Mouse (Mus musculus) MEL (cell line): ENCODE results near the gene Tdp1. TPM values are rescaled to one million over a fixed set of nuclear protein-coding genes. Genes with fewer than 3 reads are reported as not detected.

Experiments used
- DNase-seq: peaks from one replicate; pipeline ENCODE4 v3.0.0; 2011; ENCODE audit warnings: low read depth, low spot score
- H3K27ac ChIP-seq: 2 replicates; pipeline ENCODE4 v1.5.1; 2012; ENCODE audit warnings: low read depth, mild to moderate bottlenecking, control low read depth, low read length, moderate library complexity; ENCODE audit not compliant: control insufficient read depth
- H3K27me3 ChIP-seq, 2 experiments: fragments of 150-350 bp in 1 of 2; sonication (generic) in 1 of 2; 2 replicates each; pipeline ENCODE4 v1.6.1; 2012; ENCODE audit warnings: low read length in 2 of 2, mild to moderate bottlenecking in 2 of 2, improper control_type of control experiment in 1 of 2, moderate library complexity in 1 of 2; ENCODE audit not compliant: insufficient read depth in 2 of 2, control insufficient read depth in 1 of 2
- H3K36me3 ChIP-seq, 2 experiments: 2 replicates each; pipeline ENCODE4 v1.6.1; 2012 to 2014; ENCODE audit warnings: low read length in 2 of 2, improper control_type of control experiment in 1 of 2, inconsistent platforms in 1 of 2, mild to moderate bottlenecking in 1 of 2; ENCODE audit not compliant: insufficient read depth in 2 of 2, control insufficient read depth in 1 of 2
- H3K4me1 ChIP-seq, 2 experiments: fragments of 150-350 bp in 1 of 2; sonication (generic) in 1 of 2; 2 replicates each; pipeline ENCODE4 v1.6.1; 2012; ENCODE audit warnings: low read length in 2 of 2, improper control_type of control experiment in 1 of 2, mild to moderate bottlenecking in 1 of 2; ENCODE audit not compliant: insufficient read depth in 2 of 2, control insufficient read depth in 1 of 2
- H3K4me3 ChIP-seq, 2 experiments: fragments of 150-350 bp in 1 of 2; sonication (generic) in 1 of 2; 2 replicates each; pipeline ENCODE4 v1.5.1; 2012; ENCODE audit warnings: low read depth in 2 of 2, low read length in 2 of 2, mild to moderate bottlenecking in 2 of 2, moderate library complexity in 2 of 2, control low read depth in 1 of 2, improper control_type of control experiment in 1 of 2; ENCODE audit not compliant: control insufficient read depth in 1 of 2, insufficient read depth in 1 of 2
- H3K79me2 ChIP-seq: 2 replicates; pipeline ENCODE4 v1.6.1; 2012; ENCODE audit warnings: mild to moderate bottlenecking, low read length, moderate library complexity; ENCODE audit not compliant: control insufficient read depth, poor library complexity, insufficient read depth
- H3K9ac ChIP-seq: 2 replicates; pipeline ENCODE4 v1.6.1; 2012; ENCODE audit warnings: low read depth, mild to moderate bottlenecking, control low read depth, low read length, moderate library complexity; ENCODE audit not compliant: control insufficient read depth, poor library complexity, severe bottlenecking
- H3K9me3 ChIP-seq: fragments of 150-350 bp; sonication (generic); replicated peaks from 2 replicates; pipeline ENCODE4 v1.6.1; 2012; ENCODE audit warnings: mild to moderate bottlenecking, low read length, improper control_type of control experiment, moderate library complexity; ENCODE audit not compliant: insufficient read depth
- BHLHE40 ChIP-seq: IDR thresholded peaks from 2 replicates; pipeline ENCODE4 v1.6.1; 2012; ENCODE audit warnings: low read depth, mild to moderate bottlenecking, inconsistent platforms, low read length, improper control_type of control experiment, borderline replicate concordance
- CTCF ChIP-seq, 3 experiments: IDR thresholded peaks in 2 of 3; conservative IDR thresholded peaks in 1 of 3; 2 replicates each; pipeline ENCODE4 v1.5.1; 2011 to 2012; ENCODE audit warnings: low read length in 3 of 3, low read depth in 2 of 3, mild to moderate bottlenecking in 2 of 3, improper control_type of control experiment in 1 of 3, inconsistent platforms in 1 of 3, mixed read lengths in 1 of 3, moderate library complexity in 1 of 3; ENCODE audit not compliant: control insufficient read depth in 1 of 3, insufficient read depth in 1 of 3, poor library complexity in 1 of 3, severe bottlenecking in 1 of 3
- E2F4 ChIP-seq: IDR thresholded peaks from 2 replicates; pipeline ENCODE4 v1.6.1; 2011; ENCODE audit warnings: low read depth, low read length, improper control_type of control experiment, borderline replicate concordance
- ELF1 ChIP-seq: IDR thresholded peaks from 2 replicates; pipeline ENCODE4 v1.6.1; 2014; ENCODE audit warnings: low read depth, mild to moderate bottlenecking, inconsistent platforms, low read length, improper control_type of control experiment, moderate library complexity
- ETS1 ChIP-seq: IDR thresholded peaks from 2 replicates; pipeline ENCODE4 v1.6.1; 2012; ENCODE audit warnings: low read depth, mild to moderate bottlenecking, inconsistent platforms, low read length, improper control_type of control experiment, moderate library complexity
- GATA1 ChIP-seq: IDR thresholded peaks from 2 replicates; pipeline ENCODE4 v1.6.1; 2011; ENCODE audit warnings: low read depth, low read length, improper control_type of control experiment
- HCFC1 ChIP-seq: IDR thresholded peaks from 2 replicates; pipeline ENCODE4 v1.6.1; 2012; ENCODE audit warnings: low read depth, mild to moderate bottlenecking, inconsistent platforms, low read length, improper control_type of control experiment, moderate library complexity
- JUND ChIP-seq: IDR thresholded peaks from 2 replicates; pipeline ENCODE4 v1.6.1; 2011; ENCODE audit warnings: low read depth, mild to moderate bottlenecking, improper control_type of control experiment, low read length
- MAFK ChIP-seq: IDR thresholded peaks from 2 replicates; pipeline ENCODE4 v1.6.1; 2011; ENCODE audit warnings: low read depth, mild to moderate bottlenecking, low read length, improper control_type of control experiment, borderline replicate concordance
- MAX ChIP-seq: IDR thresholded peaks from 2 replicates; pipeline ENCODE4 v1.6.1; 2011; ENCODE audit warnings: low read length, improper control_type of control experiment
- MAZ ChIP-seq: IDR thresholded peaks from 2 replicates; pipeline ENCODE4 v1.6.1; 2012; ENCODE audit warnings: low read depth, mild to moderate bottlenecking, inconsistent platforms, low read length, improper control_type of control experiment
- MEF2A ChIP-seq: IDR thresholded peaks from 2 replicates; pipeline ENCODE4 v1.6.1; 2014; ENCODE audit warnings: low read depth, mild to moderate bottlenecking, inconsistent platforms, low read length, improper control_type of control experiment; ENCODE audit not compliant: poor library complexity, insufficient replicate concordance, severe bottlenecking; ENCODE audit errors: extremely low read depth
- MYB ChIP-seq: IDR thresholded peaks from 2 replicates; pipeline ENCODE4 v1.6.1; 2011; ENCODE audit warnings: mild to moderate bottlenecking, low read depth, low read length, improper control_type of control experiment
- NELFE ChIP-seq: IDR thresholded peaks from 2 replicates; pipeline ENCODE4 v1.6.1; 2011; ENCODE audit warnings: low read depth, low read length, improper control_type of control experiment
- NRF1 ChIP-seq: IDR thresholded peaks from 2 replicates; pipeline ENCODE4 v1.6.1; 2014; ENCODE audit warnings: low read depth, mild to moderate bottlenecking, inconsistent platforms, low read length, improper control_type of control experiment, moderate library complexity; ENCODE audit not compliant: poor library complexity, insufficient read depth, severe bottlenecking
- POLR2AphosphoS2 ChIP-seq: IDR thresholded peaks from 2 replicates; pipeline ENCODE4 v1.6.1; 2011; ENCODE audit warnings: low read length, improper control_type of control experiment
- POLR2AphosphoS5 ChIP-seq: IDR thresholded peaks from 2 replicates; pipeline ENCODE4 v1.6.1; 2012; ENCODE audit warnings: low read depth, borderline replicate concordance, mild to moderate bottlenecking, inconsistent platforms, low read length, moderate library complexity, mixed read lengths
- RAD21 ChIP-seq: IDR thresholded peaks from 2 replicates; pipeline ENCODE4 v1.6.1; 2011; ENCODE audit warnings: mild to moderate bottlenecking, low read depth, low read length, improper control_type of control experiment
- RCOR1 ChIP-seq: IDR thresholded peaks from 2 replicates; pipeline ENCODE4 v1.6.1; 2012; ENCODE audit warnings: low read depth, mild to moderate bottlenecking, inconsistent platforms, low read length, improper control_type of control experiment
- SMC3 ChIP-seq: IDR thresholded peaks from 2 replicates; pipeline ENCODE4 v1.6.1; 2011; ENCODE audit warnings: low read depth, low read length, improper control_type of control experiment
- TBP ChIP-seq: IDR thresholded peaks from 2 replicates; pipeline ENCODE4 v1.8.0; 2011; ENCODE audit warnings: low read depth, low read length, improper control_type of control experiment
- TCF12 ChIP-seq: IDR thresholded peaks from 2 replicates; pipeline ENCODE4 v1.6.1; 2014; ENCODE audit warnings: low read depth, mild to moderate bottlenecking, inconsistent platforms, low read length, improper control_type of control experiment, moderate library complexity
- USF2 ChIP-seq, 2 experiments: IDR thresholded peaks; 2 replicates each; pipeline ENCODE4 v1.6.1; 2011 to 2012; ENCODE audit warnings: improper control_type of control experiment in 2 of 2, low read length in 2 of 2, borderline replicate concordance in 1 of 2, inconsistent platforms in 1 of 2, low read depth in 1 of 2, mild to moderate bottlenecking in 1 of 2; ENCODE audit not compliant: insufficient read depth in 1 of 2
- ZKSCAN1 ChIP-seq: IDR thresholded peaks from 2 replicates; pipeline ENCODE4 v1.6.1; 2012; ENCODE audit warnings: low read depth, mild to moderate bottlenecking, inconsistent platforms, low read length, improper control_type of control experiment, moderate library complexity
- ZMIZ1 ChIP-seq: IDR thresholded peaks from 2 replicates; pipeline ENCODE4 v1.6.1; 2012; ENCODE audit warnings: low read depth, mild to moderate bottlenecking, inconsistent platforms, low read length, improper control_type of control experiment, moderate library complexity
- polyA plus RNA-seq, 2 experiments: library from polyadenylated mRNA; stranded (reverse) in 1 of 2; unstranded in 1 of 2; fragments of >175 nt in 1 of 2; fragments of >200 nt in 1 of 2; gene quantifications; 2 replicates each; pipeline versions ENCODE4 v1.2.1 to v1.2.4; 2012; ENCODE audit warnings: low replicate concordance in 2 of 2, low read depth in 1 of 2; ENCODE audit not compliant: insufficient read length in 2 of 2, insufficient read depth in 1 of 2, missing spikeins in 1 of 2
- total RNA-seq: library from RNA; depleted of rRNA; stranded (reverse); fragments of 300-350 nt; gene quantifications from 2 replicates; pipeline ENCODE4 v1.2.3, GENCODE M21; 2012

The Tdp1 gene
- total and polyA plus RNA-seq, 3 experiments = 33.2 to 142 (median 94.3) TPM

DNA sequence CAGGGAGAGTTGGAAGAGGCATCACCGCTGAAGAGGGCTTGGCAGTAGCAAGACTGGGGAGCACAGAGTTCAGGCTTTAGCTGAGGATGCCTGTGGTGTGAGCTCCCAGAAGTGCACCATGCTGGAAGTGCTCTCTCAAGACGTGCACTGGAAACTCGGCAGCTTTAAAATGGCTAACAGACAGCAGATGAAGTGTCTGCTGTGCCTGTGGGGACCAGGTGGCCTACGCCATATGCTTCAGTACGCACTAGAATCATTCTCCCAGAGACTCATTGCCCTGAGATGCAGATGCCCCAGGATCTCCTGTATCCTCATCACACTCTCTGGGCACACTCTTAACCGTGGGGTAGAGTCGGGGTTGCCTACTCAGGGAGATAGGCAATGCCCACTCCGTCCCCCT lies 51.1 kb downstream of the Tdp1 start:
- H3K36me3 ChIP-seq = peaks cover 0 to 2% of the 10 kb centered on the region in 2 experiments; a peak in 2 of 4 replicates
- no peak overlapping the region for H3K27ac ChIP-seq
- no peaks in the 10 kb centered on the region for H3K9me3 ChIP-seq
- H3K79me2 ChIP-seq = no peaks in the 10 kb centered on the region
- H3K27me3 ChIP-seq = no peaks in the 10 kb centered on the region
- no peak for DNase-seq
- no peak for TF ChIP-seq JUND
- no peak for TF ChIP-seq GATA1
- TF ChIP-seq SMC3 = no peak
- no peak for TF ChIP-seq MAFK
- no peak for TF ChIP-seq RCOR1
- no peak for TF ChIP-seq POLR2AphosphoS5
- no peak for TF ChIP-seq NELFE
- TF ChIP-seq TBP = no peak
- TF ChIP-seq ZMIZ1 = no peak
- TF ChIP-seq RAD21 = no peak
- TF ChIP-seq HCFC1 = no peak
- no peak overlapping the region for H3K9ac ChIP-seq
- H3K4me1 ChIP-seq = no peaks in the 10 kb centered on the region
- H3K4me3 ChIP-seq = no peak overlapping the region

DNA sequence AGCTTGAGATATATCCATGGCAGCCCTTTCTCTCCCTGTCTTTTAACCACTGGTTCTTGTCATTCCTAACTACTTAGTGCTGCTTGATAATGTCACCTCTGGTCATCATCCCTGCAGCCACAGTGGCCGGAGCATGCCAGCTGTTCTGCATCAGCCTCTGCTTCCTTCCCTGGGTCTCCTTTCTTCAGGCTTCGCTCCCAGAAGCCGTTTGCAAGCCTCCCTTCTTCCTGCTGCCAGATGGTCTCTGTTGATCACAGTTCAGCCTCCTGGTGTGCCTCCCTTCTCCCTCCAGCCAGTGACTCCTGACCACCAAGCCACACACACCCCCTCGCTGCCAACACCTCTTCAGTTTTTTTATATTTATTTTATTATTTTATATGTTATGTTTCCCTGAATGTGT lies 54.2 kb downstream of the Tdp1 start:
- Histone ChIP-seq H3K36me3 (peaks cover 0 to 2% of the 10 kb centered on the region in 2 experiments; a peak in 2 of 4 replicates), H3K27ac (no peak overlapping the region), H3K9ac (no peak overlapping the region), H3K9me3 (no peaks in the 10 kb centered on the region), H3K4me1 (no peaks in the 10 kb centered on the region), H3K79me2 (no peaks in the 10 kb centered on the region), H3K4me3 (no peak overlapping the region), H3K27me3 (no peaks in the 10 kb centered on the region)
- no peak for DNase-seq
- TF ChIP-seq POLR2AphosphoS2 (no peak), ETS1 (no peak), MYB (no peak), E2F4 (no peak), RAD21 (no peak), MAX (no peak), GATA1 (no peak), BHLHE40 (no peak), MAZ (no peak), MAFK (no peak), TCF12 (no peak), MEF2A (no peak), NELFE (no peak), RCOR1 (no peak), ELF1 (no peak), CTCF (IDR thresholded peaks at IDR 0.05 in 2 of 3, conservative IDR thresholded peaks at IDR 0.05 in 1 of 3; ENCODE audit: control insufficient read depth in 1 of 3, insufficient read depth in 1 of 3, low read depth in 2 of 3, low read length in 3 of 3, poor library complexity in 1 of 3, severe bottlenecking in 1 of 3) (no peak), USF2 (IDR thresholded peaks at IDR 0.05; ENCODE audit: borderline replicate concordance in 1 of 2, insufficient read depth in 1 of 2, low read depth in 1 of 2, low read length in 2 of 2) (no peak), ZKSCAN1 (no peak), SMC3 (no peak), NRF1 (no peak)
- TF ChIP-seq, all 39 proteins: peak for 0
